Mouse (Mus musculus) embryonic stem cell, embryonic (primary cell): ENCODE results near the gene Pxdn.

Experiments used
- CTCF ChIA-PET, 4 experiments: fragments of 300-600 bp in 2 of 4; fragments of 350-600 bp in 2 of 4; sonication (Branson Sonifier 250); formaldehyde crosslinking; loops; one replicate each; lab custom pipeline; 2022; ENCODE audit warnings: inconsistent platforms in 2 of 4; lab: Charles Lee
- POLR2A ChIA-PET, 4 experiments: fragments of 300-600 bp in 2 of 4; fragments of 350-600 bp in 2 of 4; sonication (Branson Sonifier 250); formaldehyde crosslinking; loops; one replicate each; lab custom pipeline; 2022; ENCODE audit warnings: antibody characterized with exemption in 4 of 4, inconsistent platforms in 1 of 4; lab: Charles Lee

The Pxdn gene

GRCm38 (mm10) chr12:30001951-30002350 lies 64.5 kb downstream of the Pxdn start:
- ChIA-PET POLR2A (no interaction called here), CTCF (no interaction called here)

- ChIA-PET POLR2A (no interaction called here), CTCF (no interaction called here)
These were observed 66.4 kb downstream of the Pxdn start for GRCm38 (mm10) chr12:30003680-30004364.

- CTCF ChIA-PET: no interaction called here
- POLR2A ChIA-PET: no interaction called here
These were observed 66.9 kb downstream of the Pxdn start for GRCm38 (mm10) chr12:30004365-30004723.

- CTCF ChIA-PET: interaction anchor here in 1 of 4 experiments (0.6 to 0.7 kb wide), 2 partner anchors 143 to 195 kb away, joined by 4 read pairs; no protein-coding TSS in a partner anchor
- POLR2A ChIA-PET: no interaction called here
These were observed 69.2 kb downstream of the Pxdn start for GRCm38 (mm10) chr12:30006586-30006985.

- POLR2A ChIA-PET: no interaction called here
- CTCF ChIA-PET: no interaction called here
These were observed 71.3 kb downstream of the Pxdn start for GRCm38 (mm10) chr12:30008741-30009140.

GRCm38 (mm10) chr12:30015501-30015900 lies 78.1 kb downstream of the Pxdn start:
- ChIA-PET CTCF (no interaction called here), POLR2A (no interaction called here)

- ChIA-PET POLR2A (interaction anchor here in 1 of 4 experiments (1.2 kb wide), 1 partner anchor 154 kb away, joined by 3 read pairs; no protein-coding TSS in a partner anchor), CTCF (no interaction called here)
These were observed 79.7 kb downstream of the Pxdn start for GRCm38 (mm10) chr12:30017131-30017530.

GRCm38 (mm10) chr12:30020447-30020846 lies 83.0 kb downstream of the Pxdn start:
- POLR2A ChIA-PET: interaction anchor here in 1 of 4 experiments (0.6 kb wide), 1 partner anchor 93 kb away, joined by 3 read pairs; no protein-coding TSS in a partner anchor
- CTCF ChIA-PET: no interaction called here

- POLR2A ChIA-PET: no interaction called here
- CTCF ChIA-PET: no interaction called here
These were observed 86.1 kb downstream of the Pxdn start for GRCm38 (mm10) chr12:30023491-30023890.

- POLR2A ChIA-PET: no interaction called here
- CTCF ChIA-PET: no interaction called here
These were observed 86.9 kb downstream of the Pxdn start for GRCm38 (mm10) chr12:30024264-30024825.

GRCm38 (mm10) chr12:30027721-30028340 lies 90.4 kb downstream of the Pxdn start:
- CTCF ChIA-PET: interaction anchor here in 1 of 4 experiments (0.6 kb wide), 1 partner anchor 9 kb away, joined by 5 read pairs; no protein-coding TSS in a partner anchor

GRCm38 (mm10) chr12:30029111-30029510 lies 91.7 kb downstream of the Pxdn start:
- ChIA-PET CTCF (interaction anchor here in 1 of 4 experiments (0.7 kb wide), 1 partner anchor 11 kb away, joined by 5 read pairs; no protein-coding TSS in a partner anchor), POLR2A (no interaction called here)

More at GRCm38 (mm10) chr12:30027721-30028340, 90.4 kb downstream of the Pxdn start:
- POLR2A ChIA-PET: no interaction called here

GRCm38 (mm10) chr12:30030571-30030970 lies 93.2 kb downstream of the Pxdn start:
- ChIA-PET POLR2A (no interaction called here), CTCF (no interaction called here)

- ChIA-PET CTCF (no interaction called here), POLR2A (no interaction called here)
These were observed 97.3 kb downstream of the Pxdn start for GRCm38 (mm10) chr12:30034681-30035080.

- ChIA-PET POLR2A (no interaction called here), CTCF (interaction anchor here in 1 of 4 experiments (0.6 kb wide), 2 partner anchors 177 to 503 kb away, joined by 4 read pairs; no protein-coding TSS in a partner anchor)
These were observed 98.0 kb downstream of the Pxdn start for GRCm38 (mm10) chr12:30035406-30035805.

GRCm38 (mm10) chr12:30035841-30036568 lies 98.6 kb downstream of the Pxdn start:
- POLR2A ChIA-PET: no interaction called here
- CTCF ChIA-PET: no interaction called here

GRCm38 (mm10) chr12:30036569-30037055 lies 99.2 kb downstream of the Pxdn start:
- ChIA-PET CTCF (interaction anchor here in 1 of 4 experiments (0.7 to 1.0 kb wide), 2 partner anchors 9 to 333 kb away, joined by 3 to 5 read pairs; no protein-coding TSS in a partner anchor), POLR2A (no interaction called here)

- POLR2A ChIA-PET: no interaction called here
- CTCF ChIA-PET: interaction anchor here in 3 of 4 experiments (0.6 to 2.2 kb wide), 19 partner anchors 10 to 539 kb away, joined by 3 to 15 read pairs (median 4); no protein-coding TSS in a partner anchor
These were observed 102.2 kb downstream of the Pxdn start for GRCm38 (mm10) chr12:30039565-30039964.

GRCm38 (mm10) chr12:30040150-30040549 lies 102.7 kb downstream of the Pxdn start:
- CTCF ChIA-PET: interaction anchor here (0.6 to 2.2 kb wide), 30 partner anchors 9 to 1110 kb away, joined by 3 to 15 read pairs (median 4); no protein-coding TSS in a partner anchor
- POLR2A ChIA-PET: interaction anchor here in 2 of 4 experiments (0.6 to 1.2 kb wide), 3 partner anchors 9 to 912 kb away, joined by 3 to 4 read pairs (median 3); no protein-coding TSS in a partner anchor
